Mouse (Mus musculus): ENCODE data around the gene Tanc2.

DNA sequence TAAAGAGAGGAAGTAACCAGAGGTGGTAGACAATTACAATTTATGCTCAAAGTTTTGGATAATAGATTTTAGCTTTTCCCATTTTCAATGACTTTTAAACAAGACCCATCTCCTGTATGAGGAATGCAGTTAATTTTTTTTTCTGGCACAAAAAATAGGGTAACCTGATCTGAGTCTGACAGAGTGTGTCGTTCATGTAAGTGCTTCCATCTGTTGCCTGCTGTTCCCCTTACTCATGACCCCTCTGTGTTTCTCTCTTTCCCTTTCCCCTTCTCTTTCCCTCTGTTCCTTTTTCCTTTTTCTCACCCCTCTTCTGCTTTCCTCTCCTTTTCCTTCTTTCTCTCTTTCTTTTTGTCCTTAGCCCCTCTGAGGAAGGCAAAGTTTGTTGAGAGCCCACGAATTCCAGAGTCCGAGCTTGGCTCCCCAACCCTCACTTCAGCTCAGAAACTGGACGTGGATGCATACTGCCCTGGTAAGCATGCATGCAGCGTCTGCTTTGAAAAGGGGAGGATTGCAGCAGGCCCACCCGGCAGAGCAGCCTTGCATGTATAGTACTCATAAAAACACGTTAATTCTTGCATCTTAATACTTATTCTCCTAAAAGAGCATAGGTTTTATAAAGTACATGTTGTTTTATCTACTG lies 168.9 kb downstream of the Tanc2 start:
- TF ChIP-seq TAL1 (IDR thresholded peaks at IDR 0.05; ENCODE audit: low read length) (no peak), GATA1 (IDR thresholded peaks at IDR 0.05; ENCODE audit: low read length) (no peak)

All from erythroblast, embryonic 14.5 days (primary cell).